Mouse (Mus musculus): ENCODE measurements at regions not wholly inside any gene's neighbourhood (a gene's known extent, or its start where the extent isn't known, plus 50 kb on each side); places are given as distances from the start of the nearest gene placed in this dataset.
A peak's percentile ranks its signal among the peaks of the same experiment; 100 is the strongest.

GRCm38 (mm10) chr13:84625927-84626326 is 403.8 kb downstream of the Tmem161b start:
- DNase-seq: no peak
- no peak for ATAC-seq
- no peak overlapping the region for H3K27ac ChIP-seq (ENCODE audit: low read depth, low read length)
- H3K36me3 ChIP-seq (ENCODE audit: insufficient read depth): no peaks in the 10 kb centered on the region
- H3K9ac ChIP-seq: no peak overlapping the region
- no peaks in the 10 kb centered on the region for H3K4me1 ChIP-seq (ENCODE audit: insufficient read depth)
- no peak overlapping the region for H3K4me3 ChIP-seq (ENCODE audit: low read depth, low read length)
- WGBS: 9% methylated on average over 2 of the region's 2 CpGs
- H3K4me2 ChIP-seq (ENCODE audit: low read depth): no peak overlapping the region
- no peaks in the 10 kb centered on the region for H3K9me3 ChIP-seq (ENCODE audit: low read length)
- no peak for TF ChIP-seq CTCF (IDR thresholded peaks at IDR 0.05; ENCODE audit: low read depth)
- H3K27me3 ChIP-seq (ENCODE audit: insufficient read depth, low read length): no peaks in the 10 kb centered on the region

GRCm38 (mm10) chr13:84626397-84626796 is 404.3 kb downstream of the Tmem161b start:
- H3K4me2 ChIP-seq (ENCODE audit: low read depth): no peak overlapping the region
- no peak overlapping the region for H3K27ac ChIP-seq (ENCODE audit: low read depth, low read length)
- WGBS: 37% methylated on average over 1 of the region's 1 CpGs
- H3K9me3 ChIP-seq (ENCODE audit: low read length): no peaks in the 10 kb centered on the region
- H3K36me3 ChIP-seq (ENCODE audit: insufficient read depth): no peaks in the 10 kb centered on the region
- no peaks in the 10 kb centered on the region for H3K27me3 ChIP-seq (ENCODE audit: insufficient read depth, low read length)
- peak; percentile 34 for TF ChIP-seq CTCF (IDR thresholded peaks at IDR 0.05; ENCODE audit: low read depth)
- H3K9ac ChIP-seq: no peak overlapping the region
- no peaks in the 10 kb centered on the region for H3K4me1 ChIP-seq (ENCODE audit: insufficient read depth)
- H3K4me3 ChIP-seq (ENCODE audit: low read depth, low read length): no peak overlapping the region
- no peak for DNase-seq
- no peak for ATAC-seq

DNA sequence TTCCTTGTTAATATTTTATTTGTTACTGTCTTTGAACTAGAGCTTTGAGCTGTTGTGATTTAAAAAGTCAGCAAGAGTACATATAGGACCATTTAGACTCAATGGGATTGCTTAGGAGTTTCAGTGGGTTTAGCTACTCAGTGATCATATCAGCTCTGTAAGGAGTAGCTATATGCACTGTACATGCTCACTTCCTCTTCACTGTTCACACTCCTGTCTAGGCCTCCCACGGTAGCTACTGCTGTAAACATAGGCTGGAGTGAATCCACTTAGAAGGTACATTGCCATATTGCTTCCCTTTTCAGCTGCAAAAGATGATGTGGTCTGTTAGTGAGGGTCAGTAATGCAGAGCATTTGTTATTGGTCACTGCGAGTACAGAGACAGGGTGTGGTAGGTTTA is 408.6 kb downstream of the Tmem161b start:
- H3K27ac ChIP-seq (ENCODE audit: low read depth, low read length): no peak overlapping the region
- no peak overlapping the region for H3K4me2 ChIP-seq (ENCODE audit: low read depth)
- H3K4me3 ChIP-seq (ENCODE audit: low read depth, low read length): no peak overlapping the region
- TF ChIP-seq CTCF (IDR thresholded peaks at IDR 0.05; ENCODE audit: low read depth): no peak
- 69% methylated on average over 2 of the region's 2 CpGs for WGBS
- H3K9me3 ChIP-seq (ENCODE audit: low read length): no peaks in the 10 kb centered on the region
- no peak overlapping the region for H3K9ac ChIP-seq
- H3K4me1 ChIP-seq (ENCODE audit: insufficient read depth): no peaks in the 10 kb centered on the region
- DNase-seq (no peak), ATAC-seq (no peak)
- no peaks in the 10 kb centered on the region for H3K36me3 ChIP-seq (ENCODE audit: insufficient read depth)
- no peaks in the 10 kb centered on the region for H3K27me3 ChIP-seq (ENCODE audit: insufficient read depth, low read length)

DNA sequence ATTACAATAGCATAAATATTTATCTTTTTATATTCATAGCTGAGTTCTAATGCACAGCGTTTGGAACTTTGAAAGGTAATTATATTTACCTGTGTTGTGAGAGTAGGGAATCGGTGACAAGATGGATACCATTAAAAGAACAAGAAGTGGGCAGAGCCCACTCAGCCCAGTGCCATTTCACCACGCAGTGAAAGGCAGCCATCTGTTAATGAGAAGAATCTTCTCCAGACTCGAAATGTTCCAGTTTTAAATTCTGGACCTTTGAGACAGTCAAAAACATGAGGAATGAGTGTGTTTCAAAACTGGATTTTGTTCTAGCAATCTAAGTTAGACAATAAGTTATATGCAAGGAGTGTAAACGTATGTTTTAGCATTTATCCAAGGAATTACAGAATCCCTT is 410.4 kb downstream of the Tmem161b start:
- Histone ChIP-seq H3K36me3 (ENCODE audit: insufficient read depth) (no peaks in the 10 kb centered on the region), H3K4me3 (ENCODE audit: low read depth, low read length) (no peak overlapping the region), H3K27me3 (ENCODE audit: insufficient read depth, low read length) (no peaks in the 10 kb centered on the region), H3K27ac (ENCODE audit: low read depth, low read length) (no peak overlapping the region), H3K9ac (no peak overlapping the region), H3K9me3 (ENCODE audit: low read length) (no peaks in the 10 kb centered on the region), H3K4me2 (ENCODE audit: low read depth) (no peak overlapping the region), H3K4me1 (ENCODE audit: insufficient read depth) (no peaks in the 10 kb centered on the region)
- WGBS: 69% methylated on average over 5 of the region's 5 CpGs
- no peak for TF ChIP-seq CTCF (IDR thresholded peaks at IDR 0.05; ENCODE audit: low read depth)
- no peak for DNase-seq
- ATAC-seq: no peak

DNA sequence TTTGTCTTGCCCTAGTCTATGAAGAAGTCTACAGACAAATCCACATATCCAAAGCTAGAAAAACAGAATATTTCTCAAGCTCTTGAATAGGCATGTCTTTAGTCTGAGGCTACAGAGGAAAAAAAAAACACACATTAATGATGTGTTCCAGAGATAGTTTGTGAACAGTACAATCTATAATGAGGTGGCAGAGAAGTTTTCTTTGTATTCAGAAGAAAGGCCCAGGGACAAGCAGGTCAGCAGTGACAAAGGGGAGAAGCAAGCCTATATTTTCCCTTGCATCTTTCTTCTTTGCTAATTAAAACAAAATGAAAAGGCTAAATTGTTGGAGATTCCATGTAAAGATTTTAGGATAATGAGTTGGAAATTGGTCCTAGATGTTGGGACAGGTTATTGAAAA is 414.7 kb downstream of the Tmem161b start:
- no peak for TF ChIP-seq CTCF (IDR thresholded peaks at IDR 0.05; ENCODE audit: low read depth)
- ATAC-seq (no peak), DNase-seq (no peak)
- Histone ChIP-seq H3K27ac (ENCODE audit: low read depth, low read length) (no peak overlapping the region), H3K27me3 (ENCODE audit: insufficient read depth, low read length) (no peaks in the 10 kb centered on the region), H3K4me3 (ENCODE audit: low read depth, low read length) (no peak overlapping the region), H3K4me1 (ENCODE audit: insufficient read depth) (no peaks in the 10 kb centered on the region), H3K9ac (no peak overlapping the region), H3K9me3 (ENCODE audit: low read length) (no peaks in the 10 kb centered on the region), H3K36me3 (ENCODE audit: insufficient read depth) (no peaks in the 10 kb centered on the region), H3K4me2 (ENCODE audit: low read depth) (no peak overlapping the region)

GRCm38 (mm10) chr13:84637606-84638005 is 415.5 kb downstream of the Tmem161b start:
- Histone ChIP-seq H3K4me3 (ENCODE audit: low read depth, low read length) (no peak overlapping the region), H3K4me1 (ENCODE audit: insufficient read depth) (no peaks in the 10 kb centered on the region), H3K9ac (no peak overlapping the region), H3K27ac (ENCODE audit: low read depth, low read length) (no peak overlapping the region), H3K36me3 (ENCODE audit: insufficient read depth) (no peaks in the 10 kb centered on the region), H3K4me2 (ENCODE audit: low read depth) (no peak overlapping the region), H3K9me3 (ENCODE audit: low read length) (no peaks in the 10 kb centered on the region), H3K27me3 (ENCODE audit: insufficient read depth, low read length) (no peaks in the 10 kb centered on the region)
- ATAC-seq: no peak
- TF ChIP-seq CTCF (IDR thresholded peaks at IDR 0.05; ENCODE audit: low read depth): no peak
- 39% methylated on average over 1 of the region's 1 CpGs for WGBS
- peak; percentile 17 for DNase-seq

- no peak for TF ChIP-seq CTCF (IDR thresholded peaks at IDR 0.05; ENCODE audit: low read depth)
- no peaks in the 10 kb centered on the region for H3K9me3 ChIP-seq (ENCODE audit: low read length)
- 16% methylated on average over 4 of the region's 4 CpGs for WGBS
- no peak overlapping the region for H3K9ac ChIP-seq
- H3K27ac ChIP-seq (ENCODE audit: low read depth, low read length): no peak overlapping the region
- no peak for DNase-seq
- H3K4me2 ChIP-seq (ENCODE audit: low read depth): no peak overlapping the region
- no peak overlapping the region for H3K4me3 ChIP-seq (ENCODE audit: low read depth, low read length)
- H3K27me3 ChIP-seq (ENCODE audit: insufficient read depth, low read length): no peaks in the 10 kb centered on the region
- ATAC-seq: no peak
- no peaks in the 10 kb centered on the region for H3K36me3 ChIP-seq (ENCODE audit: insufficient read depth)
- no peaks in the 10 kb centered on the region for H3K4me1 ChIP-seq (ENCODE audit: insufficient read depth)
Observed at GRCm38 (mm10) chr13:84638401-84638934, 416.4 kb downstream of the Tmem161b start.

All from forebrain, postnatal 0 days (tissue).